Mouse (Mus musculus) ES-E14 (cell line): ENCODE measurements at regions not wholly inside any gene's neighbourhood (a gene's known extent, or its start where the extent isn't known, plus 50 kb on each side); places are given as distances from the start of the nearest gene placed in this dataset.

Experiments used
- DNase-seq: peaks from one replicate; pipeline ENCODE4 v3.0.0-alpha.2; 2013; ENCODE audit warnings: low read depth, low spot score
- H3K27ac ChIP-seq: 2 replicates; pipeline ENCODE4 v1.5.1; 2012; ENCODE audit warnings: low read depth, mild to moderate bottlenecking, low read length, moderate library complexity, mixed read lengths; ENCODE audit not compliant: poor library complexity, insufficient read depth, severe bottlenecking
- H3K36me3 ChIP-seq: 2 replicates; pipeline ENCODE4 v1.6.1; 2012; ENCODE audit warnings: mild to moderate bottlenecking, low read length, moderate library complexity, mixed read lengths; ENCODE audit not compliant: control insufficient read depth, poor library complexity, insufficient read depth, severe bottlenecking
- H3K4me1 ChIP-seq, 2 experiments: fragments of 150-350 bp in 1 of 2; sonication (generic) in 1 of 2; 2 replicates each; pipeline ENCODE4 v1.6.1; 2012; ENCODE audit warnings: low read length in 2 of 2, mild to moderate bottlenecking in 1 of 2, mixed read lengths in 1 of 2; ENCODE audit not compliant: control insufficient read depth in 2 of 2, insufficient read depth in 2 of 2, poor library complexity in 1 of 2
- H3K4me3 ChIP-seq, 2 experiments: fragments of 150-350 bp in 1 of 2; sonication (generic) in 1 of 2; 2 replicates each; pipeline ENCODE4 v1.5.1; 2012; ENCODE audit warnings: low read length in 2 of 2, low read depth in 1 of 2, mild to moderate bottlenecking in 1 of 2, mixed read lengths in 1 of 2; ENCODE audit not compliant: insufficient read depth in 1 of 2, poor library complexity in 1 of 2, severe bottlenecking in 1 of 2
- H3K9ac ChIP-seq: 2 replicates; pipeline ENCODE4 v1.6.1; 2012; ENCODE audit warnings: low read depth, mild to moderate bottlenecking, low read length, mixed read lengths; ENCODE audit not compliant: poor library complexity, insufficient read depth, severe bottlenecking
- H3K9me3 ChIP-seq: fragments of 150-350 bp; sonication (generic); 2 replicates; pipeline ENCODE4 v1.6.1; 2012; ENCODE audit warnings: low read depth, mild to moderate bottlenecking, low read length; ENCODE audit not compliant: control insufficient read depth, insufficient read depth
- CHD2 ChIP-seq: IDR thresholded peaks from 2 replicates; pipeline ENCODE4 v1.6.1; 2014; ENCODE audit warnings: mild to moderate bottlenecking, low read depth, low read length, inconsistent platforms
- HCFC1 ChIP-seq: IDR thresholded peaks from 2 replicates; pipeline ENCODE4 v1.6.1; 2012; ENCODE audit warnings: low read length, inconsistent platforms, borderline replicate concordance; ENCODE audit not compliant: insufficient read depth
- MAFK ChIP-seq: IDR thresholded peaks from 2 replicates; pipeline ENCODE4 v1.6.1; 2014; ENCODE audit warnings: mild to moderate bottlenecking, low read depth, low read length, inconsistent platforms; ENCODE audit not compliant: insufficient read depth
- ZC3H11A ChIP-seq: IDR thresholded peaks from 2 replicates; pipeline ENCODE4 v1.6.1; 2012; ENCODE audit warnings: low read depth, mild to moderate bottlenecking, inconsistent platforms, low read length, borderline replicate concordance
- ZNF384 ChIP-seq: IDR thresholded peaks from 2 replicates; pipeline ENCODE4 v1.6.1; 2012; ENCODE audit warnings: low read depth, low read length, inconsistent platforms
- in situ Hi-C, 2 experiments: fragments of 600-800 bp; cut with MboI; formaldehyde crosslinking; loops; one replicate each; pipeline ENCODE4 v1.15.1; 2025; ENCODE audit warnings: low sequenced_read_pairs in 2 of 2, inconsistent platforms in 1 of 2; ENCODE audit not compliant: unreplicated experiment in 2 of 2

GRCm38 (mm10) chr3:60698189-60698588 lies 225.6 kb downstream of the Mbnl1 start:
- no peak for DNase-seq
- no peak overlapping the region for H3K4me3 ChIP-seq
- H3K4me1 ChIP-seq = no peaks in the 10 kb centered on the region
- H3K36me3 ChIP-seq = no peaks in the 10 kb centered on the region
- TF ChIP-seq ZNF384 = no peak
- in situ Hi-C loops = no loop called here
- H3K27ac ChIP-seq = no peak overlapping the region
- H3K9me3 ChIP-seq = no peaks in the 10 kb centered on the region
- no peak overlapping the region for H3K9ac ChIP-seq

- TF ChIP-seq ZC3H11A (no peak), MAFK (peak; percentile 56; the same call in 1 of the 2 replicates)
- Histone ChIP-seq H3K4me1 (no peaks in the 10 kb centered on the region), H3K9me3 (no peaks in the 10 kb centered on the region), H3K9ac (no peak overlapping the region), H3K36me3 (no peaks in the 10 kb centered on the region), H3K4me3 (no peak overlapping the region), H3K27ac (no peak overlapping the region)
- DNase-seq = no peak
- in situ Hi-C loops = no loop called here
These were observed 234.5 kb downstream of the Mbnl1 start for GRCm38 (mm10) chr3:60707139-60707538.

GRCm38 (mm10) chr3:60712896-60713295 lies 240.3 kb downstream of the Mbnl1 start:
- in situ Hi-C loops = no loop called here
- TF ChIP-seq ZNF384 (no peak), CHD2 (no peak)
- no peak overlapping the region for H3K9ac ChIP-seq

GRCm38 (mm10) chr3:60720322-60720721 lies 247.7 kb downstream of the Mbnl1 start:
- H3K9me3 ChIP-seq = no peaks in the 10 kb centered on the region
- no peaks in the 10 kb centered on the region for H3K4me1 ChIP-seq
- no peak overlapping the region for H3K27ac ChIP-seq
- DNase-seq = no peak
- no peak overlapping the region for H3K4me3 ChIP-seq
- H3K9ac ChIP-seq = no peak overlapping the region
- TF ChIP-seq CHD2 = no peak
- no peak for TF ChIP-seq HCFC1
- no peak for TF ChIP-seq ZC3H11A
- TF ChIP-seq ZNF384 = no peak
- in situ Hi-C loops = no loop called here
- H3K36me3 ChIP-seq = no peaks in the 10 kb centered on the region

More at GRCm38 (mm10) chr3:60712896-60713295, 240.3 kb downstream of the Mbnl1 start:
- Histone ChIP-seq H3K4me3 (no peak overlapping the region), H3K9me3 (no peaks in the 10 kb centered on the region), H3K36me3 (no peaks in the 10 kb centered on the region), H3K27ac (no peak overlapping the region), H3K4me1 (no peaks in the 10 kb centered on the region)
- DNase-seq = no peak

- Histone ChIP-seq H3K4me1 (no peaks in the 10 kb centered on the region), H3K27ac (no peak overlapping the region), H3K9me3 (peaks cover 2% of the 10 kb centered on the region; the same call in 1 of the 2 replicates), H3K36me3 (no peaks in the 10 kb centered on the region), H3K4me3 (no peak overlapping the region), H3K9ac (no peak overlapping the region)
- TF ChIP-seq ZNF384 (no peak), MAFK (no peak), ZC3H11A (no peak), HCFC1 (no peak), CHD2 (no peak)
- no peak for DNase-seq
- in situ Hi-C loops = no loop called here
These were observed 258.7 kb downstream of the Mbnl1 start for GRCm38 (mm10) chr3:60731331-60731730.
